Mouse (Mus musculus) myocyte (in vitro differentiated cells): ENCODE measurements around the gene Slc51a. TPM values are rescaled to one million over a fixed set of nuclear protein-coding genes. Genes with fewer than 3 reads are reported as not detected.

Experiments
- H3K27me3 ChIP-seq: one replicate; pipeline ENCODE4 v1.6.1; 2011; ENCODE audit not compliant: control insufficient read depth, insufficient read depth, insufficient read length
- H3K36me3 ChIP-seq: one replicate; pipeline ENCODE4 v1.6.1; 2011; ENCODE audit not compliant: control insufficient read depth, insufficient read depth
- H3K4me2 ChIP-seq: one replicate; pipeline ENCODE4 v1.6.1; 2011; ENCODE audit warnings: low read depth, control low read depth
- H3K4me3 ChIP-seq: one replicate; pipeline ENCODE4 v1.5.1; 2011; ENCODE audit warnings: mild to moderate bottlenecking, control low read depth, moderate library complexity
- H3K79me2 ChIP-seq: one replicate; pipeline ENCODE4 v1.6.1; 2011; ENCODE audit not compliant: control insufficient read depth, insufficient read depth
- H3ac ChIP-seq: one replicate; pipeline ENCODE4 v1.6.1; 2011; ENCODE audit not compliant: control insufficient read depth, insufficient read length
- CEBPB ChIP-seq: IDR thresholded peaks from 2 replicates; pipeline ENCODE4 v1.6.1; 2011; ENCODE audit warnings: mild to moderate bottlenecking, moderate library complexity; ENCODE audit not compliant: poor library complexity, insufficient read depth, severe bottlenecking
- E2F4 ChIP-seq: IDR thresholded peaks from one replicate; pipeline ENCODE4 v1.6.1; 2011; ENCODE audit warnings: mild to moderate bottlenecking, control low read depth, moderate library complexity; ENCODE audit not compliant: insufficient read depth
- MAX ChIP-seq: IDR thresholded peaks from one replicate; pipeline ENCODE4 v1.6.1; 2011; ENCODE audit warnings: low read depth, mild to moderate bottlenecking, control low read depth
- MYOD1 ChIP-seq, 3 experiments: IDR thresholded peaks; one replicate each; pipeline ENCODE4 v1.6.1; 2011; ENCODE audit warnings: control low read depth in 2 of 3, low read depth in 2 of 3, mild to moderate bottlenecking in 2 of 3, moderate library complexity in 1 of 3; ENCODE audit not compliant: insufficient read length in 2 of 3, control insufficient read depth in 1 of 3
- MYOG ChIP-seq, 3 experiments: IDR thresholded peaks; one replicate each; pipeline ENCODE4 v1.6.1; 2011; ENCODE audit warnings: control low read depth in 2 of 3, low read depth in 2 of 3, mild to moderate bottlenecking in 2 of 3; ENCODE audit not compliant: insufficient read length in 2 of 3, control insufficient read depth in 1 of 3, insufficient read depth in 1 of 3
- POLR2A ChIP-seq: IDR thresholded peaks from one replicate; pipeline ENCODE4 v1.6.1; 2011; ENCODE audit warnings: low read depth, mild to moderate bottlenecking, control low read depth, moderate library complexity; ENCODE audit not compliant: insufficient read length
- POLR2AphosphoS2 ChIP-seq: IDR thresholded peaks from one replicate; pipeline ENCODE4 v1.6.1; 2011; ENCODE audit warnings: low read depth, control low read depth; ENCODE audit not compliant: insufficient read length
- REST ChIP-seq: IDR thresholded peaks from one replicate; pipeline ENCODE4 v1.6.1; 2011; ENCODE audit warnings: mild to moderate bottlenecking, control low read depth, moderate library complexity; ENCODE audit not compliant: insufficient read depth, insufficient read length
- SRF ChIP-seq: IDR thresholded peaks from one replicate; pipeline ENCODE4 v1.6.1; 2011; ENCODE audit warnings: low read depth; ENCODE audit not compliant: control insufficient read depth, insufficient read length
- TCF12 ChIP-seq: IDR thresholded peaks from one replicate; pipeline ENCODE4 v1.6.1; 2011; ENCODE audit warnings: mild to moderate bottlenecking, control low read depth; ENCODE audit not compliant: poor library complexity, insufficient read depth, severe bottlenecking
- TCF3 ChIP-seq: IDR thresholded peaks from one replicate; pipeline ENCODE4 v1.6.1; 2011; ENCODE audit warnings: low read depth, control low read depth; ENCODE audit not compliant: insufficient read length
- USF1 ChIP-seq: IDR thresholded peaks from one replicate; pipeline ENCODE4 v1.6.1; 2011; ENCODE audit warnings: low read depth, mild to moderate bottlenecking, control low read depth, moderate library complexity
- polyA plus RNA-seq: library from polyadenylated mRNA; unstranded; fragments of >200 nt; fragmentation: generic; extraction: Trizol; gene quantifications from one replicate; pipeline ENCODE4 v1.2.1, GENCODE M21; 2012; ENCODE audit warnings: missing spikeins

Gene Slc51a
- polyA plus RNA-seq, 1 experiment: 0.28 TPM

- peaks cover 25% of the 10 kb centered on the region for H3K36me3 ChIP-seq
- H3K4me2 ChIP-seq: no peak overlapping the region
- H3ac ChIP-seq: no peak overlapping the region
- no peak overlapping the region for H3K4me3 ChIP-seq
- no peaks in the 10 kb centered on the region for H3K27me3 ChIP-seq
- no peaks in the 10 kb centered on the region for H3K79me2 ChIP-seq
- TF ChIP-seq MYOG (IDR thresholded peaks at IDR 0.05; ENCODE audit: control insufficient read depth in 1 of 3, insufficient read depth in 1 of 3, insufficient read length in 2 of 3, low read depth in 2 of 3) (no peak), TCF12 (no peak), E2F4 (no peak), SRF (no peak), TCF3 (no peak), REST (no peak), MYOD1 (IDR thresholded peaks at IDR 0.05; ENCODE audit: control insufficient read depth in 1 of 3, insufficient read length in 2 of 3, low read depth in 2 of 3) (no peak), MAX (no peak), POLR2A (no peak), USF1 (no peak), POLR2AphosphoS2 (no peak), CEBPB (no peak)
These were observed 18.1 kb downstream of the Slc51a start for GRCm38 (mm10) chr16:32469404-32470105.

- Histone ChIP-seq H3K4me3 (no peak overlapping the region), H3K4me2 (no peak overlapping the region), H3ac (no peak overlapping the region), H3K27me3 (no peaks in the 10 kb centered on the region), H3K36me3 (peaks cover 25% of the 10 kb centered on the region), H3K79me2 (no peaks in the 10 kb centered on the region)
- TF ChIP-seq SRF: no peak
- no peak for TF ChIP-seq MAX
- no peak for TF ChIP-seq USF1
These were observed 19.2 kb downstream of the Slc51a start for GRCm38 (mm10) chr16:32468488-32468887.

GRCm38 (mm10) chr16:32464908-32465307 is 22.8 kb downstream of the Slc51a start:
- H3K4me3 ChIP-seq: no peak overlapping the region
- H3K27me3 ChIP-seq: no peaks in the 10 kb centered on the region
- H3K79me2 ChIP-seq: no peaks in the 10 kb centered on the region
- no peak overlapping the region for H3K4me2 ChIP-seq
- TF ChIP-seq POLR2A (no peak), POLR2AphosphoS2 (no peak), SRF (no peak), USF1 (no peak), CEBPB (no peak), TCF3 (no peak), MAX (no peak), E2F4 (no peak), TCF12 (no peak), MYOG (IDR thresholded peaks at IDR 0.05; ENCODE audit: control insufficient read depth in 1 of 3, insufficient read depth in 1 of 3, insufficient read length in 2 of 3, low read depth in 2 of 3) (no peak)
- peaks cover 23% of the 10 kb centered on the region for H3K36me3 ChIP-seq
- no peak overlapping the region for H3ac ChIP-seq

GRCm38 (mm10) chr16:32463426-32463825 is 24.3 kb downstream of the Slc51a start:
- Histone ChIP-seq H3K27me3 (no peaks in the 10 kb centered on the region), H3K4me2 (no peak overlapping the region), H3K79me2 (no peaks in the 10 kb centered on the region), H3ac (no peak overlapping the region), H3K4me3 (no peak overlapping the region), H3K36me3 (peaks cover 18% of the 10 kb centered on the region)
- TF ChIP-seq POLR2AphosphoS2: no peak
- no peak for TF ChIP-seq TCF3
- no peak for TF ChIP-seq POLR2A
- no peak for TF ChIP-seq MAX

GRCm38 (mm10) chr16:32462950-32463349 is 24.7 kb downstream of the Slc51a start:
- TF ChIP-seq MYOG (IDR thresholded peaks at IDR 0.05; ENCODE audit: control insufficient read depth in 1 of 3, insufficient read depth in 1 of 3, insufficient read length in 2 of 3, low read depth in 2 of 3) (no peak), MYOD1 (IDR thresholded peaks at IDR 0.05; ENCODE audit: control insufficient read depth in 1 of 3, insufficient read length in 2 of 3, low read depth in 2 of 3) (no peak), MAX (no peak)
- Histone ChIP-seq H3K79me2 (no peaks in the 10 kb centered on the region), H3K4me2 (no peak overlapping the region), H3K36me3 (peaks cover 18% of the 10 kb centered on the region), H3ac (no peak overlapping the region), H3K4me3 (no peak overlapping the region), H3K27me3 (no peaks in the 10 kb centered on the region)
